Mouse (Mus musculus) liver, embryonic 15.5 days (tissue): ENCODE results near the gene Ribc1. TPM values are rescaled to one million over a fixed set of nuclear protein-coding genes. Genes with fewer than 3 reads are reported as not detected.

Experiments
- ATAC-seq: fragments of 200-750 bp; cut with Nextera tagmentation; 2 replicates; pipeline ENCODE4 v1.8.0; 2017; ENCODE audit warnings: moderate number of reproducible peaks, mild to moderate bottlenecking, moderate library complexity; ENCODE audit not compliant: insufficient read depth
- H3K27ac ChIP-seq: fragments of 300-500 bp; sonication (generic); replicated peaks from 2 replicates; pipeline ENCODE4 v1.5.1; 2015; ENCODE audit warnings: mild to moderate bottlenecking, inconsistent platforms
- H3K27me3 ChIP-seq: fragments of 300-500 bp; sonication (generic); 2 replicates; pipeline ENCODE4 v1.6.1; 2015; ENCODE audit warnings: mild to moderate bottlenecking, inconsistent platforms
- H3K36me3 ChIP-seq: fragments of 300-500 bp; sonication (generic); replicated peaks from 2 replicates; pipeline ENCODE4 v1.6.1; 2015; ENCODE audit warnings: moderate library complexity, mild to moderate bottlenecking, inconsistent platforms
- H3K4me1 ChIP-seq: fragments of 300-500 bp; sonication (generic); replicated peaks from 2 replicates; pipeline ENCODE4 v1.6.1; 2015; ENCODE audit warnings: inconsistent platforms
- H3K4me2 ChIP-seq: fragments of 300-500 bp; sonication (generic); 2 replicates; pipeline ENCODE4 v1.6.1; 2015; ENCODE audit warnings: moderate library complexity, mild to moderate bottlenecking, inconsistent platforms
- H3K4me3 ChIP-seq: fragments of 300-500 bp; sonication (generic); replicated peaks from 2 replicates; pipeline ENCODE4 v1.5.1; 2015; ENCODE audit warnings: mild to moderate bottlenecking, inconsistent platforms
- H3K9ac ChIP-seq: fragments of 300-500 bp; sonication (generic); 2 replicates; pipeline ENCODE4 v1.6.1; 2015; ENCODE audit warnings: moderate library complexity, mild to moderate bottlenecking, inconsistent platforms
- H3K9me3 ChIP-seq: fragments of 300-500 bp; sonication (generic); replicated peaks from 2 replicates; pipeline ENCODE4 v1.6.1; 2016; ENCODE audit warnings: inconsistent platforms
- WGBS: fragments of 180-500 bp; shearing (Covaris S2); methylation state at CpG from one replicate; pipeline ENCODE4 v1.1.7; 2015; ENCODE audit warnings: mixed read lengths; ENCODE audit not compliant: insufficient replicate concordance; 5-methylcytosine and 5-hydroxymethylcytosine counted together
- polyA plus RNA-seq: library from polyadenylated mRNA; unstranded; fragments of >200 nt; fragmentation: Nextera tagmentation; extraction: Ambion mirVana; gene quantifications from 2 replicates; pipeline ENCODE4 v1.2.1, GENCODE M21; 2015

Ribc1 gene
- polyA plus RNA-seq: 1.9 and 2.0 TPM in 2 replicates

DNA sequence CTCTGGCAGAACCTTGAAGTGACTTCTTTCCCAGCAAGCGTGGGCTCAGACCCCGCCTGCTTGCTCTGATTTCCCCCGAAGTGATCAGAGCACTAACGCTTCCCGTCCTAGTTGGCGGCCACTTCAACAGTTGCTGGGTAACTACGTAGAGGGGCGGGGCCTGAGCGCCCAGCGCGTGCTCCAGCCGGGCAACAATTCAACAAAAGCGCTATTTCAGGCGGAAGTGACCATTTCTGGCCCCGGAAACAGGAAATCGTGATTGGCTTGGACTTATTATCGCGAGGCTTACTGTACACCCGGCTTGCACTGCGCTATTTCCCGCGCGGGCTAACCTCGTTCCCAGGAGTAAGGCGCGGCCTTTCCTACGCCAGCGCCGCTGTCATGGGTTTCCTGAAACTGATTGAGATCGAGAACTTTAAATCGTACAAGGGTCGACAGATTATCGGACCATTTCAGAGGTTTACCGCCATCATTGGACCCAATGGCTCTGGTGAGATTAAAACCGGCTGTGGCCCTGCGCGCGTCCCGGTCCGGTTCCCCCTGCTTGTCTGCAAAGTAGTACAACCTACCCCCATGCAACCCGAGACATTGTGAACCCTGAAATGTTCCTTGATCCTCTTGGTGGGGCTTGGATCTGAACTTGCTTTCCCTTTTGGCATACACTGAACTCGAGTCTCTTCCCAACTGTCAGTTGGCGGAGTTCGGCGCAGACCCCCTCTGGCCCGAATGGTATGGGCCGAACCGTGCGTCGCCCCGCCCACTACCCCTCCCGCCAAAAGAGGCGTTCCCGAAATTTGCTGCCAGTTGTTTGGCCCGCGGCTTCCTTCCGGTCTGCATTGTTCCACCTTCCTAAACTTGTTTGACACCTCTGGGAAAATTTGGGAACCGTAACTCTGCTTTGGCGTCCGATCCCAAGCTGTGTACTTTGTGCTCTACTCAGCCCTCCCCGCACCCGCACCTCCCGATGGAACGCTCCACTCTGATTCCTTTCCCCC is at the start of gene Ribc1, which contains the start of gene Smc1a:
Gene Ribc1, minus strand, starts transcription at position 145 of the 995 bp plus-strand sequence.
Gene Smc1a, plus strand, starts transcription at position 278 of the 995 bp plus-strand sequence.
- H3K27me3 ChIP-seq: no peaks in the 10 kb centered on the region
- peak within 1 kb of the TSS; percentile 81 for H3K4me2 ChIP-seq
- H3K27ac ChIP-seq: peak within 1 kb of the TSS; percentile 87
- 13% methylated on average over 64 of the region's 64 CpGs for whole genome bisulfite sequencing
- H3K9me3 ChIP-seq: no peaks in the 10 kb centered on the region
- H3K9ac ChIP-seq: peak within 1 kb of the TSS; percentile 72
- H3K36me3 ChIP-seq: no peaks in the 10 kb centered on the region
- peak; percentile 95 for ATAC-seq
- peaks cover 19% of the 10 kb centered on the region for H3K4me1 ChIP-seq
- peak within 1 kb of the TSS; percentile 70 for H3K4me3 ChIP-seq

- no peak overlapping the region for H3K4me3 ChIP-seq
- H3K4me2 ChIP-seq: no peak overlapping the region
- no peak for ATAC-seq
- H3K4me1 ChIP-seq: no peaks in the 10 kb centered on the region
- peaks cover 11% of the 10 kb centered on the region; the same call in 1 of the 2 replicates for H3K27me3 ChIP-seq
- H3K27ac ChIP-seq: no peak overlapping the region
- H3K9ac ChIP-seq: no peak overlapping the region
- H3K36me3 ChIP-seq: peaks cover 30% of the 10 kb centered on the region
- no peaks in the 10 kb centered on the region for H3K9me3 ChIP-seq
- WGBS: 17% methylated on average over 2 of the region's 2 CpGs
Observed at GRCm38 (mm10) chrX:152065674-152066073, 49.6 kb upstream of the Ribc1 start.

- no peak overlapping the region for H3K4me2 ChIP-seq
- H3K9ac ChIP-seq: no peak overlapping the region
- 0 out of 2 replicates have a peak, but pooled peaks cover 3% of the 10 kb centered on the region for H3K27me3 ChIP-seq
- H3K4me1 ChIP-seq: no peaks in the 10 kb centered on the region
- H3K36me3 ChIP-seq: peaks cover 45% of the 10 kb centered on the region
- H3K4me3 ChIP-seq: no peak overlapping the region
- 50% methylated on average over 1 of the region's 1 CpGs for WGBS
- no peak for ATAC-seq
- no peak overlapping the region for H3K27ac ChIP-seq
- no peaks in the 10 kb centered on the region for H3K9me3 ChIP-seq
Observed at GRCm38 (mm10) chrX:152054094-152054493, 38.0 kb upstream of the Ribc1 start.

DNA sequence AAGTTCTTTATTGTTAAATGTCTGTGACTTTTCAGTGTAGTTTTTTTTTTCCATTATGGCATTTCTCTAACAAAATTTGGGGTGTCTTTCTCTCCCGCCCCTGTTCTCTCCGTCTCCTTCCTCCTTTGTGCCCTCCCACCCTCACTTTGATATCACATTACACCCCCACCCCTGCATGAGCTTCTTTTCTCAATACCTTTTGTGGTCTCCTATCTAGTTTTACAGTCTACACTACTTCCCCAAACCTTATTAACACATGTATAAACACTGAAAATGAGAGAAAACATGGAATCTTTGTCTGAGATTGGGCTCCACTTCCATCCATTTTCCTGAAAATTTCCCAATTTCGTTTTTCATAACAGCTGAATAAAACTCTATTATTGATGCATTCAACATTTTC is 36.5 kb upstream of the Ribc1 start:
- Histone ChIP-seq H3K27me3 (0 out of 2 replicates have a peak, but pooled peaks cover 3% of the 10 kb centered on the region), H3K36me3 (peaks cover 43% of the 10 kb centered on the region), H3K4me1 (no peaks in the 10 kb centered on the region), H3K4me2 (no peak overlapping the region), H3K9me3 (no peaks in the 10 kb centered on the region), H3K9ac (no peak overlapping the region), H3K4me3 (no peak overlapping the region), H3K27ac (no peak overlapping the region)
- ATAC-seq: no peak
- 47% methylated on average over 3 of the region's 3 CpGs for WGBS

DNA sequence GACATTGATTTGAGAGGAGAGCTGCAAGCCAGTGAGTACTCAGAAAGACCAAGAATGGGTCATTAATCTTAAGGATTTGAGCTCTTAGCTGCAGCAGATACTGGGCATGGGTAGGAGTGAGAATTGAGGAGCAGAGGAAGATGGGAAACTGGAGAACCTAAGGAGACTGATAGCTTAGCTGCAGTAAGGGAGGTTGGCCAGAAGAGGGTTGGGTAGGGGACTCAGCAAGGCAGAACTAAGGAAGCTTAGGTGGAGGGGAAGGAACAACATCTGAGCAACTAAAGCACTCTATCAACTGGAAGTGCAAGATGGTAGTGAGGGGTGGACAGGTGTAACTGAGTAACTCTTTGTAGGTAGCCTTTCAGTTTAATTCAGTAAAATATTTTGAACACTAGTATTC is 31.1 kb upstream of the Ribc1 start:
- no peak overlapping the region for H3K4me3 ChIP-seq
- H3K9me3 ChIP-seq: no peaks in the 10 kb centered on the region
- H3K4me1 ChIP-seq: no peaks in the 10 kb centered on the region
- H3K4me2 ChIP-seq: no peak overlapping the region
- peaks cover 54% of the 10 kb centered on the region for H3K36me3 ChIP-seq
- ATAC-seq: no peak
- H3K27me3 ChIP-seq: 0 out of 2 replicates have a peak, but pooled peaks cover 9% of the 10 kb centered on the region
- H3K27ac ChIP-seq: no peak overlapping the region
- no peak overlapping the region for H3K9ac ChIP-seq

GRCm38 (mm10) chrX:152039865-152040264 is 23.8 kb upstream of the Ribc1 start:
- Histone ChIP-seq H3K4me2 (no peak overlapping the region; the same call in 1 of the 2 replicates), H3K36me3 (peaks cover 58% of the 10 kb centered on the region)

DNA sequence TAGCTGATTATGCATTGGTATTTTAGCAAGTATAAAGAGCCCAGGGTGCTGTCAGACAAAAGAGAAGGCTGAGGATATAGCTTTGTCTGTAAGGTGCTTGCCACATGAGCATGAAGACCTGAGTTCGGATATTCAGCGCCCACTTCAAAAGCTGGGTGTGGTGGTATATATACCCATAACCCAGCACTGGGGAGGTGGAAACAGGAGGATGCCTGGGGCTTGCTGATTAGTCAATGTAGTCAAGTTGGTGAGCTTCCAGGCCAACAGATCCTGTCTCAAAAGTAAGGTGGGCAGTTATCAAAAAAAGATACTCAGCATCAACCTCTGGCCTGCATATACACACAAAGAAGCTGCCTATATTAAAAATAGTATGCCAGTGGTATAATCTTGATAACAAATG is 3.2 kb upstream of the Ribc1 start:
- 27% methylated on average over 2 of the region's 2 CpGs for WGBS
- H3K9ac ChIP-seq: peak overlapping the region; percentile 11; the same call in 1 of the 2 replicates
- H3K36me3 ChIP-seq: peaks cover 16% of the 10 kb centered on the region
- peak overlapping the region; percentile 20 for H3K4me3 ChIP-seq
- H3K9me3 ChIP-seq: no peaks in the 10 kb centered on the region
- H3K27ac ChIP-seq: 0 out of 2 replicates have a peak overlapping the region, but pooled peaks have one; percentile 24
- H3K4me1 ChIP-seq: peaks cover 19% of the 10 kb centered on the region
- no peaks in the 10 kb centered on the region for H3K27me3 ChIP-seq
- peak; percentile 17; the same call in 1 of the 2 replicates for ATAC-seq
- H3K4me2 ChIP-seq: peak overlapping the region; percentile 81

More at GRCm38 (mm10) chrX:152039865-152040264, 23.8 kb upstream of the Ribc1 start:
- no peak overlapping the region for H3K9ac ChIP-seq
- ATAC-seq: peak; percentile 65
- H3K27me3 ChIP-seq: peaks cover 14% of the 10 kb centered on the region; the same call in 1 of the 2 replicates
- peak overlapping the region; percentile 57; the same call in 1 of the 2 replicates for H3K27ac ChIP-seq
- no peaks in the 10 kb centered on the region; the same call in 1 of the 2 replicates for H3K4me1 ChIP-seq
- no peak overlapping the region for H3K4me3 ChIP-seq
- H3K9me3 ChIP-seq: no peaks in the 10 kb centered on the region

DNA sequence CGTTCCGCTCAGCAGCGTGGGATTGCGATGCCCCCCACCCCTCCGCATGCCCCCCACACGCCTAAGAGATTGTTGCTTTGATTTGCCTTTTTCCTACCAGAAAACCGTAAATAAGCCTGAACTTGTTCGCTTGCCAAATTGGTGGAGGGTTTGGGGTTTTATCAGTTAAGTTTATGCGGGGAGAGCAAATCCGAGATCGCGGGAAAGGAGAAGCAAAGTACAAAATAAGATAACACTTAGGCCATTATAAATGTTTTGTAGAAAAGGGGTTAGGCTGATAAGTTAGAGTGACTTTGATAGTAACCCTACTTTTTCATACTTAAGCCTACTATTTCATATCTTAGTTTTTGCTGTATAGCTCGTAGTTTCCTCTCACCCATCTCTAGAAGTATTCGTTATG is 1.1 kb upstream of the Ribc1 start:
- 13% methylated on average over 14 of the region's 14 CpGs for WGBS
- Histone ChIP-seq H3K9me3 (no peaks in the 10 kb centered on the region), H3K4me3 (peak overlapping the region; percentile 70), H3K9ac (peak overlapping the region; percentile 72), H3K27ac (peak overlapping the region; percentile 87), H3K4me1 (peaks cover 19% of the 10 kb centered on the region), H3K36me3 (no peaks in the 10 kb centered on the region), H3K27me3 (no peaks in the 10 kb centered on the region), H3K4me2 (peak overlapping the region; percentile 81)
- no peak for ATAC-seq

DNA sequence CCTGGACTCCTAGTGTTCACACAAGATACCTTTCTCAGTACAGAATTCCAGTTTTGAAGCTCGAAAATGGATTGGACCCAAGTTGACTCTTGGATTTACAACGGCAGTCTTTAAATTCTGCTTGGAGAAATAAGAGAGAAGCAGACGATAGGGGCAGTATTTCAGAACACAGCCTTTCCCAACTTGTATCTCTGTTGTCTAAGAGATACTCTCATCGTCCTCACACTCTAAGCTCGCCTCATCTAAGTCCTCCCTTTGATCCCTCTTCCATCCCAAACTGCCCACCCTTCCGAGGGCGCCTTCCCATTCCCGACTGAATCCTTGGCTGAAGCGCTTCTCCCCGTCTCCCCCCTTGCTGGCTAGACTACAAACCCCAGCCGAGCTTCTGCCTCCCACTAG is 344 bp downstream of the Ribc1 start:
- WGBS: 16% methylated on average over 11 of the region's 11 CpGs
- Histone ChIP-seq H3K9ac (peak overlapping the region; percentile 72), H3K36me3 (no peaks in the 10 kb centered on the region), H3K4me3 (peak overlapping the region; percentile 70), H3K4me2 (peak overlapping the region; percentile 81), H3K4me1 (peaks cover 19% of the 10 kb centered on the region), H3K27me3 (no peaks in the 10 kb centered on the region), H3K9me3 (no peaks in the 10 kb centered on the region), H3K27ac (peak overlapping the region; percentile 87)
- ATAC-seq: peak; percentile 19

GRCm38 (mm10) chrX:152007863-152008262 is 8.2 kb downstream of the Ribc1 start:
- 21% methylated on average over 1 of the region's 1 CpGs for WGBS
- Histone ChIP-seq H3K36me3 (0 out of 2 replicates have a peak, but pooled peaks cover 7% of the 10 kb centered on the region), H3K27ac (no peak overlapping the region), H3K9me3 (no peaks in the 10 kb centered on the region), H3K27me3 (no peaks in the 10 kb centered on the region; the same call in 1 of the 2 replicates), H3K4me2 (no peak overlapping the region), H3K4me3 (no peak overlapping the region), H3K9ac (no peak overlapping the region), H3K4me1 (no peaks in the 10 kb centered on the region)
- ATAC-seq: no peak

- H3K27me3 ChIP-seq: peaks cover 16% of the 10 kb centered on the region
- H3K4me3 ChIP-seq: no peak overlapping the region
- peak overlapping the region; percentile 80; the same call in 1 of the 2 replicates for H3K4me2 ChIP-seq
- no peak overlapping the region for H3K27ac ChIP-seq
- no peaks in the 10 kb centered on the region for H3K9me3 ChIP-seq
- WGBS: 44% methylated on average over 2 of the region's 2 CpGs
- no peak for ATAC-seq
- peaks cover 9% of the 10 kb centered on the region for H3K4me1 ChIP-seq
- H3K9ac ChIP-seq: no peak overlapping the region
- 0 out of 2 replicates have a peak, but pooled peaks cover 7% of the 10 kb centered on the region for H3K36me3 ChIP-seq
Observed at GRCm38 (mm10) chrX:152002865-152003264, 13.2 kb downstream of the Ribc1 start.
